Mouse (Mus musculus): ENCODE measurements around the gene Smarca2.

DNA sequence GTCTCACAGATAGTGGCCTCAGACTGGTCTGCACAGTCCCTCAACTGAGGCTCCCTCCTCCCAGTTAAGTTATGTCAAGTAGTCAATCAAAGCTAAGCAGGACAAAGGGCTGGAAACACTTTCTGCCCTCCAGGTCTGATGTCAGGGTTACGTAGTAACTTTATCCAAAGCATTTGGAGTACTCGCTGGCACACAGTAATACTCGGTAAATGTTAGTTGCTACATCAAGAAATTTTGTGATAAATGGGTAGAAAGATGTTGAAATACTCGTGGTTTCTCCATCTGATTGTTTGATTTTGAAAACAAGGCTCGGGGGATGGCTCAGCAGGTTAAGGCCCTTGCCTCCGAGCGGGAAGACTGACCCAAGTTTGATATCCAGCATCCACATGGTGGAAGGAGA, 53.5 kb downstream of the Smarca2 start:
- TF ChIP-seq CTCF (IDR thresholded peaks at IDR 0.05; ENCODE audit: low read depth) (no peak), EP300 (IDR thresholded peaks at IDR 0.05; ENCODE audit: low read depth) (no peak)
